Mouse (Mus musculus): ENCODE results near the gene Nt5c3. TPM values are rescaled to one million over a fixed set of nuclear protein-coding genes. Genes with fewer than 3 reads are reported as not detected.

Gene Nt5c3
- total and polyA plus RNA-seq, 2 experiments from 2014 or later = 98.4 to 181 TPM

- no peak overlapping the region for H3K27ac ChIP-seq (ENCODE audit: low read depth, low read length)
- no peaks in the 10 kb centered on the region for H3K27me3 ChIP-seq (ENCODE audit: insufficient read depth, low read length)
- no peak overlapping the region for H3K9ac ChIP-seq (replicated peaks; ENCODE audit: low read length, poor library complexity, severe bottlenecking)
- no peak for DNase-seq (ENCODE audit: low spot score)
- H3K36me3 ChIP-seq (ENCODE audit: insufficient read depth, low read length) = no peaks in the 10 kb centered on the region
- no peak for TF ChIP-seq CTCF (IDR thresholded peaks at IDR 0.05)
- WGBS = 92% methylated on average over 3 of the region's 3 CpGs
- no peak overlapping the region for H3K4me2 ChIP-seq (ENCODE audit: low read depth, low read length, poor library complexity, severe bottlenecking)
- no peaks in the 10 kb centered on the region for H3K9me3 ChIP-seq (ENCODE audit: low read length)
- no peak for ATAC-seq (ENCODE audit: low FRiP score)
- no peaks in the 10 kb centered on the region for H3K4me1 ChIP-seq (ENCODE audit: insufficient read depth, low read length)
- no peak overlapping the region for H3K4me3 ChIP-seq (ENCODE audit: low read depth, low read length)
Measured at GRCm38 (mm10) chr6:56837621-56838020, 86.1 kb downstream of the Nt5c3 start.

GRCm38 (mm10) chr6:56837166-56837565, 86.6 kb downstream of the Nt5c3 start:
- TF ChIP-seq CTCF (IDR thresholded peaks at IDR 0.05) = no peak
- H3K4me3 ChIP-seq (ENCODE audit: low read depth, low read length) = no peak overlapping the region
- ATAC-seq (ENCODE audit: low FRiP score) = no peak

GRCm38 (mm10) chr6:56835532-56835931, 88.2 kb downstream of the Nt5c3 start:
- Histone ChIP-seq H3K9me3 (ENCODE audit: low read length) (no peaks in the 10 kb centered on the region), H3K4me2 (ENCODE audit: low read depth, low read length, poor library complexity, severe bottlenecking) (no peak overlapping the region), H3K9ac (replicated peaks; ENCODE audit: low read length, poor library complexity, severe bottlenecking) (no peak overlapping the region), H3K27me3 (ENCODE audit: insufficient read depth, low read length) (0 out of 2 replicates have a peak, but pooled peaks cover 3% of the 10 kb centered on the region), H3K4me3 (ENCODE audit: low read depth, low read length) (no peak overlapping the region), H3K36me3 (ENCODE audit: insufficient read depth, low read length) (no peaks in the 10 kb centered on the region), H3K4me1 (ENCODE audit: insufficient read depth, low read length) (peaks cover 2% of the 10 kb centered on the region; the same call in 1 of the 2 replicates), H3K27ac (ENCODE audit: low read depth, low read length) (no peak overlapping the region)
- no peak for ATAC-seq (ENCODE audit: low FRiP score)
- WGBS = 89% methylated on average over 10 of the region's 10 CpGs
- TF ChIP-seq CTCF (IDR thresholded peaks at IDR 0.05) = no peak
- no peak for DNase-seq (ENCODE audit: low spot score)

More at GRCm38 (mm10) chr6:56837166-56837565, 86.6 kb downstream of the Nt5c3 start:
- Histone ChIP-seq H3K27me3 (ENCODE audit: insufficient read depth, low read length) (0 out of 2 replicates have a peak, but pooled peaks cover 3% of the 10 kb centered on the region), H3K4me2 (ENCODE audit: low read depth, low read length, poor library complexity, severe bottlenecking) (no peak overlapping the region), H3K36me3 (ENCODE audit: insufficient read depth, low read length) (no peaks in the 10 kb centered on the region), H3K27ac (ENCODE audit: low read depth, low read length) (no peak overlapping the region), H3K4me1 (ENCODE audit: insufficient read depth, low read length) (no peaks in the 10 kb centered on the region; the same call in 1 of the 2 replicates), H3K9ac (replicated peaks; ENCODE audit: low read length, poor library complexity, severe bottlenecking) (no peak overlapping the region), H3K9me3 (ENCODE audit: low read length) (no peaks in the 10 kb centered on the region)
- WGBS = 96% methylated on average over 12 of the region's 12 CpGs
- no peak for DNase-seq (ENCODE audit: low spot score)

- H3K9me3 ChIP-seq (ENCODE audit: low read length) = no peaks in the 10 kb centered on the region
- H3K27ac ChIP-seq (ENCODE audit: low read depth, low read length) = no peak overlapping the region
- DNase-seq (ENCODE audit: low spot score) = no peak
- no peak overlapping the region for H3K4me3 ChIP-seq (ENCODE audit: low read depth, low read length)
- H3K36me3 ChIP-seq (ENCODE audit: insufficient read depth, low read length) = no peaks in the 10 kb centered on the region
- H3K9ac ChIP-seq (replicated peaks; ENCODE audit: low read length, poor library complexity, severe bottlenecking) = no peak overlapping the region
- no peak overlapping the region for H3K4me2 ChIP-seq (ENCODE audit: low read depth, low read length, poor library complexity, severe bottlenecking)
- 0 out of 2 replicates have a peak, but pooled peaks cover 3% of the 10 kb centered on the region for H3K27me3 ChIP-seq (ENCODE audit: insufficient read depth, low read length)
- no peak for TF ChIP-seq CTCF (IDR thresholded peaks at IDR 0.05)
- peaks cover 2% of the 10 kb centered on the region; the same call in 1 of the 2 replicates for H3K4me1 ChIP-seq (ENCODE audit: insufficient read depth, low read length)
- no peak for ATAC-seq (ENCODE audit: low FRiP score)
- 61% methylated on average over 5 of the region's 5 CpGs for WGBS
Measured at GRCm38 (mm10) chr6:56834769-56835168, 89.0 kb downstream of the Nt5c3 start.

GRCm38 (mm10) chr6:56832830-56833229, 90.9 kb downstream of the Nt5c3 start:
- ATAC-seq (ENCODE audit: low FRiP score) (no peak), DNase-seq (ENCODE audit: low spot score) (no peak)
- H3K9ac ChIP-seq (replicated peaks; ENCODE audit: low read length, poor library complexity, severe bottlenecking) = no peak overlapping the region
- H3K9me3 ChIP-seq (ENCODE audit: low read length) = no peaks in the 10 kb centered on the region
- 0 out of 2 replicates have a peak, but pooled peaks cover 3% of the 10 kb centered on the region for H3K27me3 ChIP-seq (ENCODE audit: insufficient read depth, low read length)
- no peaks in the 10 kb centered on the region for H3K36me3 ChIP-seq (ENCODE audit: insufficient read depth, low read length)
- TF ChIP-seq CTCF (IDR thresholded peaks at IDR 0.05) = no peak
- H3K4me2 ChIP-seq (ENCODE audit: low read depth, low read length, poor library complexity, severe bottlenecking) = peak overlapping the region; percentile 94
- H3K4me1 ChIP-seq (ENCODE audit: insufficient read depth, low read length) = peaks cover 2% of the 10 kb centered on the region; the same call in 1 of the 2 replicates
- H3K27ac ChIP-seq (ENCODE audit: low read depth, low read length) = no peak overlapping the region
- H3K4me3 ChIP-seq (ENCODE audit: low read depth, low read length) = peak overlapping the region; percentile 66

- H3K4me2 ChIP-seq (ENCODE audit: low read depth, low read length, poor library complexity, severe bottlenecking) = peak overlapping the region; percentile 94
- 3% methylated on average over 15 of the region's 15 CpGs for WGBS
- H3K27ac ChIP-seq (ENCODE audit: low read depth, low read length) = no peak overlapping the region
- H3K36me3 ChIP-seq (ENCODE audit: insufficient read depth, low read length) = no peaks in the 10 kb centered on the region
- peaks cover 2% of the 10 kb centered on the region; the same call in 1 of the 2 replicates for H3K4me1 ChIP-seq (ENCODE audit: insufficient read depth, low read length)
- peak overlapping the region; percentile 66 for H3K4me3 ChIP-seq (ENCODE audit: low read depth, low read length)
- ATAC-seq (ENCODE audit: low FRiP score) (no peak; the same call in 1 of the 2 replicates), DNase-seq (ENCODE audit: low spot score) (no peak)
- TF ChIP-seq CTCF (IDR thresholded peaks at IDR 0.05) = no peak
- 0 out of 2 replicates have a peak, but pooled peaks cover 3% of the 10 kb centered on the region for H3K27me3 ChIP-seq (ENCODE audit: insufficient read depth, low read length)
- H3K9me3 ChIP-seq (ENCODE audit: low read length) = no peaks in the 10 kb centered on the region
- peak overlapping the region; percentile 74; the same call in 1 of the 2 replicates for H3K9ac ChIP-seq (replicated peaks; ENCODE audit: low read length, poor library complexity, severe bottlenecking)
Measured at GRCm38 (mm10) chr6:56832407-56832796, 91.3 kb downstream of the Nt5c3 start.

Other genes starting within 250 kb of the Nt5c3 start
- gene Lsm5, start 219.2 kb downstream of the Nt5c3 start, total RNA-seq (2014; rRNA removed) = 36.8 and 44.7 TPM in 2 replicates
- gene Lsm5, start 219.2 kb downstream of the Nt5c3 start, polyA plus RNA-seq (2015; fragmentation: Nextera tagmentation; extraction: Ambion mirVana) = 84.3 and 90.5 TPM in 2 replicates
- 46.9 and 59.3 TPM in 2 replicates for gene Avl9, start 209.0 kb downstream of the Nt5c3 start, total RNA-seq (2014; rRNA removed)
- gene Avl9, start 209.0 kb downstream of the Nt5c3 start, polyA plus RNA-seq (2015; fragmentation: Nextera tagmentation; extraction: Ambion mirVana) = 15.6 and 19.7 TPM in 2 replicates
- 36.9 and 50.1 TPM in 2 replicates for gene Kbtbd2, start 126.1 kb downstream of the Nt5c3 start, total RNA-seq (2014; rRNA removed)
- gene Kbtbd2, start 126.1 kb downstream of the Nt5c3 start, polyA plus RNA-seq (2015; fragmentation: Nextera tagmentation; extraction: Ambion mirVana) = 15.9 and 18.4 TPM in 2 replicates
- 44.8 and 46.5 TPM in 2 replicates for gene Fkbp9, start 91.9 kb downstream of the Nt5c3 start, total RNA-seq (2014; rRNA removed)
- gene Fkbp9, start 91.9 kb downstream of the Nt5c3 start, polyA plus RNA-seq (2015; fragmentation: Nextera tagmentation; extraction: Ambion mirVana) = 31.9 and 36.7 TPM in 2 replicates
- 0.33 and 1.7 TPM in 2 replicates for gene Vmn1r4, start 83 bp upstream of the Nt5c3 start, total RNA-seq (2014; rRNA removed)
- 0.46 and 0.88 TPM in 2 replicates for gene Vmn1r4, start 83 bp upstream of the Nt5c3 start, polyA plus RNA-seq (2015; fragmentation: Nextera tagmentation; extraction: Ambion mirVana)
- not detected in 2 replicates for gene Vmn1r5, start 46.3 kb upstream of the Nt5c3 start, total RNA-seq (2014; rRNA removed)
- gene Vmn1r5, start 46.3 kb upstream of the Nt5c3 start, polyA plus RNA-seq (2015; fragmentation: Nextera tagmentation; extraction: Ambion mirVana) = not detected in 2 replicates
- not detected in 2 replicates for gene Vmn1r6, start 73.3 kb upstream of the Nt5c3 start, total RNA-seq (2014; rRNA removed)
- gene Vmn1r6, start 73.3 kb upstream of the Nt5c3 start, polyA plus RNA-seq (2015; fragmentation: Nextera tagmentation; extraction: Ambion mirVana) = not detected in 2 replicates
- not detected in 2 replicates for gene Vmn1r7, start 101.4 kb upstream of the Nt5c3 start, total RNA-seq (2014; rRNA removed)
- gene Vmn1r7, start 101.4 kb upstream of the Nt5c3 start, polyA plus RNA-seq (2015; fragmentation: Nextera tagmentation; extraction: Ambion mirVana) = not detected in 2 replicates
- not detected in 2 replicates for gene Vmn1r8, start 108.4 kb upstream of the Nt5c3 start, total RNA-seq (2014; rRNA removed)
- gene Vmn1r8, start 108.4 kb upstream of the Nt5c3 start, polyA plus RNA-seq (2015; fragmentation: Nextera tagmentation; extraction: Ambion mirVana) = not detected in 2 replicates
- not detected in 2 replicates for gene Vmn1r9, start 142.9 kb upstream of the Nt5c3 start, total RNA-seq (2014; rRNA removed)
- not detected in 2 replicates for gene Vmn1r9, start 142.9 kb upstream of the Nt5c3 start, polyA plus RNA-seq (2015; fragmentation: Nextera tagmentation; extraction: Ambion mirVana)
- gene Vmn1r10, start 185.5 kb upstream of the Nt5c3 start, total RNA-seq (2014; rRNA removed) = not detected in 2 replicates
- not detected in 2 replicates for gene Vmn1r10, start 185.5 kb upstream of the Nt5c3 start, polyA plus RNA-seq (2015; fragmentation: Nextera tagmentation; extraction: Ambion mirVana)
- not detected in 2 replicates for gene Vmn1r11, start 209.5 kb upstream of the Nt5c3 start, total RNA-seq (2014; rRNA removed)
- gene Vmn1r11, start 209.5 kb upstream of the Nt5c3 start, polyA plus RNA-seq (2015; fragmentation: Nextera tagmentation; extraction: Ambion mirVana) = not detected in 2 replicates
- not detected in 2 replicates for gene Vmn1r12, start 233.0 kb upstream of the Nt5c3 start, total RNA-seq (2014; rRNA removed)
- not detected in 2 replicates for gene Vmn1r12, start 233.0 kb upstream of the Nt5c3 start, polyA plus RNA-seq (2015; fragmentation: Nextera tagmentation; extraction: Ambion mirVana)